Mouse (Mus musculus): ENCODE data around the gene Gpr34. TPM values are rescaled to one million over a fixed set of nuclear protein-coding genes. Genes with fewer than 3 reads are reported as not detected.

Gpr34 gene
- 1.1 TPM in 2 replicates for polyA plus RNA-seq (2015; fragmentation: Nextera tagmentation; extraction: Ambion mirVana)

GRCm38 (mm10) chrX:13631599-13632283 is at the start of gene Gpr34:
Gene Gpr34, plus strand, starts transcription at chrX:13632089.
- WGBS = 66% methylated on average over 5 of the region's 5 CpGs
- ATAC-seq (ENCODE audit: low FRiP score, low TSS enrichment) = no peak
- Histone ChIP-seq H3K27ac (ENCODE audit: low read length) (no peak within 1 kb of the TSS), H3K4me1 (ENCODE audit: insufficient read depth, low read length) (no peaks in the 10 kb centered on the region), H3K9me3 (ENCODE audit: low read length) (no peaks in the 10 kb centered on the region), H3K4me2 (replicated peaks; ENCODE audit: low read depth, low read length) (no peak within 1 kb of the TSS), H3K9ac (replicated peaks; ENCODE audit: low read length) (no peak within 1 kb of the TSS), H3K36me3 (ENCODE audit: insufficient read depth, low read length) (no peaks in the 10 kb centered on the region), H3K4me3 (ENCODE audit: low read length) (no peak within 1 kb of the TSS), H3K27me3 (ENCODE audit: insufficient read depth, low read length) (peaks cover 4% of the 10 kb centered on the region; the same call in 1 of the 2 replicates)

- Histone ChIP-seq H3K9ac (replicated peaks; ENCODE audit: low read length) (no peak overlapping the region), H3K9me3 (ENCODE audit: low read length) (no peaks in the 10 kb centered on the region), H3K27me3 (ENCODE audit: insufficient read depth, low read length) (peaks cover 6% of the 10 kb centered on the region; the same call in 1 of the 2 replicates), H3K36me3 (ENCODE audit: insufficient read depth, low read length) (no peaks in the 10 kb centered on the region), H3K4me2 (replicated peaks; ENCODE audit: low read depth, low read length) (no peak overlapping the region), H3K27ac (ENCODE audit: low read length) (no peak overlapping the region), H3K4me3 (ENCODE audit: low read length) (no peak overlapping the region), H3K4me1 (ENCODE audit: insufficient read depth, low read length) (no peaks in the 10 kb centered on the region)
- no peak for ATAC-seq (ENCODE audit: low FRiP score, low TSS enrichment)
- WGBS = 80% methylated on average over 2 of the region's 2 CpGs
Measured at GRCm38 (mm10) chrX:13599373-13599772, 32.5 kb upstream of the Gpr34 start.

GRCm38 (mm10) chrX:13599966-13600365 is 31.9 kb upstream of the Gpr34 start:
- Histone ChIP-seq H3K27ac (ENCODE audit: low read length) (no peak overlapping the region), H3K9ac (replicated peaks; ENCODE audit: low read length) (no peak overlapping the region), H3K4me3 (ENCODE audit: low read length) (no peak overlapping the region), H3K4me2 (replicated peaks; ENCODE audit: low read depth, low read length) (no peak overlapping the region), H3K36me3 (ENCODE audit: insufficient read depth, low read length) (no peaks in the 10 kb centered on the region), H3K27me3 (ENCODE audit: insufficient read depth, low read length) (peaks cover 6% of the 10 kb centered on the region; the same call in 1 of the 2 replicates), H3K4me1 (ENCODE audit: insufficient read depth, low read length) (no peaks in the 10 kb centered on the region), H3K9me3 (ENCODE audit: low read length) (no peaks in the 10 kb centered on the region)
- no peak for ATAC-seq (ENCODE audit: low FRiP score, low TSS enrichment)
- WGBS = 35% methylated on average over 1 of the region's 1 CpGs

- ATAC-seq (ENCODE audit: low FRiP score, low TSS enrichment) = no peak
- no peak overlapping the region for H3K4me3 ChIP-seq (ENCODE audit: low read length)
- no peaks in the 10 kb centered on the region for H3K4me1 ChIP-seq (ENCODE audit: insufficient read depth, low read length)
- H3K9me3 ChIP-seq (ENCODE audit: low read length) = no peaks in the 10 kb centered on the region
- peaks cover 3% of the 10 kb centered on the region; the same call in 1 of the 2 replicates for H3K27me3 ChIP-seq (ENCODE audit: insufficient read depth, low read length)
- no peak overlapping the region for H3K4me2 ChIP-seq (replicated peaks; ENCODE audit: low read depth, low read length)
- H3K9ac ChIP-seq (replicated peaks; ENCODE audit: low read length) = no peak overlapping the region
- H3K27ac ChIP-seq (ENCODE audit: low read length) = no peak overlapping the region
- WGBS = 53% methylated on average over 3 of the region's 3 CpGs
- no peaks in the 10 kb centered on the region for H3K36me3 ChIP-seq (ENCODE audit: insufficient read depth, low read length)
Measured at GRCm38 (mm10) chrX:13606741-13607140, 25.1 kb upstream of the Gpr34 start.

- H3K9me3 ChIP-seq (ENCODE audit: low read length) = no peaks in the 10 kb centered on the region
- WGBS = 59% methylated on average over 3 of the region's 3 CpGs
- no peak overlapping the region for H3K4me2 ChIP-seq (replicated peaks; ENCODE audit: low read depth, low read length)
- H3K27me3 ChIP-seq (ENCODE audit: insufficient read depth, low read length) = peaks cover 3% of the 10 kb centered on the region; the same call in 1 of the 2 replicates
- H3K4me3 ChIP-seq (ENCODE audit: low read length) = no peak overlapping the region
- no peak overlapping the region for H3K27ac ChIP-seq (ENCODE audit: low read length)
- no peaks in the 10 kb centered on the region for H3K36me3 ChIP-seq (ENCODE audit: insufficient read depth, low read length)
- no peak for ATAC-seq (ENCODE audit: low FRiP score, low TSS enrichment)
- H3K4me1 ChIP-seq (ENCODE audit: insufficient read depth, low read length) = no peaks in the 10 kb centered on the region
- no peak overlapping the region for H3K9ac ChIP-seq (replicated peaks; ENCODE audit: low read length)
Measured at GRCm38 (mm10) chrX:13607752-13608151, 24.1 kb upstream of the Gpr34 start.

GRCm38 (mm10) chrX:13611114-13611513 is 20.8 kb upstream of the Gpr34 start:
- H3K27me3 ChIP-seq (ENCODE audit: insufficient read depth, low read length) = no peaks in the 10 kb centered on the region
- H3K4me2 ChIP-seq (replicated peaks; ENCODE audit: low read depth, low read length) = no peak overlapping the region
- no peak overlapping the region for H3K4me3 ChIP-seq (ENCODE audit: low read length)
- WGBS = 92% methylated on average over 5 of the region's 5 CpGs
- no peak overlapping the region for H3K27ac ChIP-seq (ENCODE audit: low read length)
- no peak for ATAC-seq (ENCODE audit: low FRiP score, low TSS enrichment)
- no peak overlapping the region for H3K9ac ChIP-seq (replicated peaks; ENCODE audit: low read length)
- H3K4me1 ChIP-seq (ENCODE audit: insufficient read depth, low read length) = no peaks in the 10 kb centered on the region
- H3K9me3 ChIP-seq (ENCODE audit: low read length) = no peaks in the 10 kb centered on the region
- no peaks in the 10 kb centered on the region for H3K36me3 ChIP-seq (ENCODE audit: insufficient read depth, low read length)

- Histone ChIP-seq H3K9ac (replicated peaks; ENCODE audit: low read length) (no peak overlapping the region), H3K4me2 (replicated peaks; ENCODE audit: low read depth, low read length) (no peak overlapping the region), H3K36me3 (ENCODE audit: insufficient read depth, low read length) (no peaks in the 10 kb centered on the region), H3K27ac (ENCODE audit: low read length) (no peak overlapping the region), H3K9me3 (ENCODE audit: low read length) (no peaks in the 10 kb centered on the region), H3K4me1 (ENCODE audit: insufficient read depth, low read length) (no peaks in the 10 kb centered on the region), H3K4me3 (ENCODE audit: low read length) (no peak overlapping the region), H3K27me3 (ENCODE audit: insufficient read depth, low read length) (no peaks in the 10 kb centered on the region)
- ATAC-seq (ENCODE audit: low FRiP score, low TSS enrichment) = no peak
- WGBS = 70% methylated on average over 2 of the region's 2 CpGs
Measured at GRCm38 (mm10) chrX:13612115-13612514, 19.8 kb upstream of the Gpr34 start.

GRCm38 (mm10) chrX:13616726-13617125 is 15.2 kb upstream of the Gpr34 start:
- Histone ChIP-seq H3K36me3 (ENCODE audit: insufficient read depth, low read length) (no peaks in the 10 kb centered on the region), H3K9me3 (ENCODE audit: low read length) (no peaks in the 10 kb centered on the region), H3K4me3 (ENCODE audit: low read length) (no peak overlapping the region), H3K27me3 (ENCODE audit: insufficient read depth, low read length) (no peaks in the 10 kb centered on the region), H3K27ac (ENCODE audit: low read length) (no peak overlapping the region), H3K4me1 (ENCODE audit: insufficient read depth, low read length) (no peaks in the 10 kb centered on the region), H3K4me2 (replicated peaks; ENCODE audit: low read depth, low read length) (no peak overlapping the region), H3K9ac (replicated peaks; ENCODE audit: low read length) (no peak overlapping the region)
- WGBS = 57% methylated on average over 1 of the region's 1 CpGs
- no peak for ATAC-seq (ENCODE audit: low FRiP score, low TSS enrichment)

- WGBS = 97% methylated on average over 1 of the region's 1 CpGs
- Histone ChIP-seq H3K4me3 (ENCODE audit: low read length) (no peak overlapping the region), H3K4me2 (replicated peaks; ENCODE audit: low read depth, low read length) (no peak overlapping the region), H3K27me3 (ENCODE audit: insufficient read depth, low read length) (no peaks in the 10 kb centered on the region), H3K27ac (ENCODE audit: low read length) (no peak overlapping the region), H3K9ac (replicated peaks; ENCODE audit: low read length) (no peak overlapping the region), H3K36me3 (ENCODE audit: insufficient read depth, low read length) (no peaks in the 10 kb centered on the region), H3K9me3 (ENCODE audit: low read length) (no peaks in the 10 kb centered on the region), H3K4me1 (ENCODE audit: insufficient read depth, low read length) (no peaks in the 10 kb centered on the region)
- no peak for ATAC-seq (ENCODE audit: low FRiP score, low TSS enrichment)
Measured at GRCm38 (mm10) chrX:13617294-13617693, 14.6 kb upstream of the Gpr34 start.

GRCm38 (mm10) chrX:13618476-13618875 is 13.4 kb upstream of the Gpr34 start:
- ATAC-seq (ENCODE audit: low FRiP score, low TSS enrichment) = no peak
- Histone ChIP-seq H3K4me3 (ENCODE audit: low read length) (no peak overlapping the region), H3K36me3 (ENCODE audit: insufficient read depth, low read length) (no peaks in the 10 kb centered on the region), H3K9me3 (ENCODE audit: low read length) (no peaks in the 10 kb centered on the region), H3K4me1 (ENCODE audit: insufficient read depth, low read length) (no peaks in the 10 kb centered on the region), H3K9ac (replicated peaks; ENCODE audit: low read length) (no peak overlapping the region), H3K4me2 (replicated peaks; ENCODE audit: low read depth, low read length) (no peak overlapping the region), H3K27ac (ENCODE audit: low read length) (no peak overlapping the region), H3K27me3 (ENCODE audit: insufficient read depth, low read length) (no peaks in the 10 kb centered on the region)
- WGBS = 68% methylated on average over 4 of the region's 4 CpGs
